Mouse (Mus musculus) megakaryocyte, embryonic 14.5 days (primary cell): ENCODE results near the gene Thpo.

ENCODE experiments used
- FLI1 ChIP-seq: IDR thresholded peaks from 2 replicates; pipeline ENCODE4 v1.6.1; 2012; ENCODE audit warnings: low read length, inconsistent platforms, mixed read lengths
- GATA1 ChIP-seq: IDR thresholded peaks from 3 replicates; pipeline ENCODE4 v1.6.1; 2012; ENCODE audit warnings: mixed read lengths, low read length, inconsistent platforms, borderline replicate concordance

GRCm38 (mm10) chr16:20691617-20692016 lies 42.7 kb downstream of the Thpo start:
- TF ChIP-seq FLI1 (no peak), GATA1 (no peak)
